Mouse (Mus musculus): Measurements from ENCODE around the gene Sh3gl2. TPM values are rescaled to one million over a fixed set of nuclear protein-coding genes. Genes with fewer than 3 reads are reported as not detected.

The Sh3gl2 gene
- polyA plus RNA-seq, 1 experiment from 2014 or later = 1.7 TPM

GRCm38 (mm10) chr4:85348079-85348643 is 143.2 kb downstream of the Sh3gl2 start:
- H3K27ac ChIP-seq (replicated peaks; ENCODE audit: low read depth, low read length) = no peak overlapping the region
- no peak overlapping the region for H3K9ac ChIP-seq (ENCODE audit: low read length)
- no peaks in the 10 kb centered on the region for H3K27me3 ChIP-seq (ENCODE audit: control insufficient read depth, insufficient read depth, low read length)
- 81% methylated on average over 8 of the region's 8 CpGs for WGBS
- DNase-seq (ENCODE audit: low spot score) (no peak), ATAC-seq (ENCODE audit: insufficient number of reproducible peaks, low FRiP score, low TSS enrichment, low read depth) (no peak)
- no peak overlapping the region for H3K4me2 ChIP-seq (ENCODE audit: low read depth, severe bottlenecking)
- H3K4me1 ChIP-seq (ENCODE audit: control insufficient read depth, insufficient read depth, low read length) = no peaks in the 10 kb centered on the region
- no peak overlapping the region for H3K4me3 ChIP-seq (ENCODE audit: low read depth, low read length)
- no peaks in the 10 kb centered on the region for H3K36me3 ChIP-seq (ENCODE audit: control insufficient read depth, insufficient read depth, low read length)
- H3K9me3 ChIP-seq (ENCODE audit: control insufficient read depth, low read length) = no peaks in the 10 kb centered on the region

- H3K4me1 ChIP-seq (ENCODE audit: control insufficient read depth, insufficient read depth, low read length) = no peaks in the 10 kb centered on the region
- WGBS = 87% methylated on average over 3 of the region's 3 CpGs
- H3K4me2 ChIP-seq (ENCODE audit: low read depth, severe bottlenecking) = no peak overlapping the region
- H3K9me3 ChIP-seq (ENCODE audit: control insufficient read depth, low read length) = no peaks in the 10 kb centered on the region
- H3K4me3 ChIP-seq (ENCODE audit: low read depth, low read length) = no peak overlapping the region
- no peaks in the 10 kb centered on the region for H3K27me3 ChIP-seq (ENCODE audit: control insufficient read depth, insufficient read depth, low read length)
- DNase-seq (ENCODE audit: low spot score) (no peak), ATAC-seq (ENCODE audit: insufficient number of reproducible peaks, low FRiP score, low TSS enrichment, low read depth) (no peak)
- H3K27ac ChIP-seq (replicated peaks; ENCODE audit: low read depth, low read length) = no peak overlapping the region
- H3K9ac ChIP-seq (ENCODE audit: low read length) = no peak overlapping the region
- no peaks in the 10 kb centered on the region for H3K36me3 ChIP-seq (ENCODE audit: control insufficient read depth, insufficient read depth, low read length)
These were observed 157.7 kb downstream of the Sh3gl2 start for GRCm38 (mm10) chr4:85362661-85363060.

GRCm38 (mm10) chr4:85363205-85363604 is 158.3 kb downstream of the Sh3gl2 start:
- H3K36me3 ChIP-seq (ENCODE audit: control insufficient read depth, insufficient read depth, low read length) = no peaks in the 10 kb centered on the region
- no peak for ATAC-seq (ENCODE audit: insufficient number of reproducible peaks, low FRiP score, low TSS enrichment, low read depth)
- DNase-seq (ENCODE audit: low spot score) = no peak
- no peak overlapping the region for H3K4me2 ChIP-seq (ENCODE audit: low read depth, severe bottlenecking)
- no peak overlapping the region for H3K9ac ChIP-seq (ENCODE audit: low read length)
- H3K27me3 ChIP-seq (ENCODE audit: control insufficient read depth, insufficient read depth, low read length) = no peaks in the 10 kb centered on the region
- WGBS = 93% methylated on average over 4 of the region's 4 CpGs
- no peak overlapping the region for H3K4me3 ChIP-seq (ENCODE audit: low read depth, low read length)
- H3K4me1 ChIP-seq (ENCODE audit: control insufficient read depth, insufficient read depth, low read length) = no peaks in the 10 kb centered on the region
- no peaks in the 10 kb centered on the region for H3K9me3 ChIP-seq (ENCODE audit: control insufficient read depth, low read length)
- no peak overlapping the region for H3K27ac ChIP-seq (replicated peaks; ENCODE audit: low read depth, low read length)

GRCm38 (mm10) chr4:85371036-85371435 is 166.1 kb downstream of the Sh3gl2 start:
- H3K9ac ChIP-seq (ENCODE audit: low read length) = no peak overlapping the region
- ATAC-seq (ENCODE audit: insufficient number of reproducible peaks, low FRiP score, low TSS enrichment, low read depth) (no peak), DNase-seq (ENCODE audit: low spot score) (no peak)
- no peak overlapping the region for H3K4me3 ChIP-seq (ENCODE audit: low read depth, low read length)
- no peaks in the 10 kb centered on the region for H3K36me3 ChIP-seq (ENCODE audit: control insufficient read depth, insufficient read depth, low read length)
- no peak overlapping the region for H3K4me2 ChIP-seq (ENCODE audit: low read depth, severe bottlenecking)
- H3K9me3 ChIP-seq (ENCODE audit: control insufficient read depth, low read length) = no peaks in the 10 kb centered on the region
- no peaks in the 10 kb centered on the region for H3K27me3 ChIP-seq (ENCODE audit: control insufficient read depth, insufficient read depth, low read length)
- H3K27ac ChIP-seq (replicated peaks; ENCODE audit: low read depth, low read length) = no peak overlapping the region
- no peaks in the 10 kb centered on the region for H3K4me1 ChIP-seq (ENCODE audit: control insufficient read depth, insufficient read depth, low read length)
- WGBS = 73% methylated on average over 6 of the region's 6 CpGs

GRCm38 (mm10) chr4:85374801-85375200 is 169.9 kb downstream of the Sh3gl2 start:
- ATAC-seq (ENCODE audit: insufficient number of reproducible peaks, low FRiP score, low TSS enrichment, low read depth) (no peak), DNase-seq (ENCODE audit: low spot score) (no peak)
- Histone ChIP-seq H3K4me2 (ENCODE audit: low read depth, severe bottlenecking) (no peak overlapping the region), H3K4me3 (ENCODE audit: low read depth, low read length) (no peak overlapping the region), H3K4me1 (ENCODE audit: control insufficient read depth, insufficient read depth, low read length) (no peaks in the 10 kb centered on the region), H3K9me3 (ENCODE audit: control insufficient read depth, low read length) (no peaks in the 10 kb centered on the region), H3K27ac (replicated peaks; ENCODE audit: low read depth, low read length) (no peak overlapping the region), H3K36me3 (ENCODE audit: control insufficient read depth, insufficient read depth, low read length) (no peaks in the 10 kb centered on the region), H3K27me3 (ENCODE audit: control insufficient read depth, insufficient read depth, low read length) (no peaks in the 10 kb centered on the region), H3K9ac (ENCODE audit: low read length) (no peak overlapping the region)
- 87% methylated on average over 4 of the region's 4 CpGs for WGBS

- no peak overlapping the region for H3K4me2 ChIP-seq (ENCODE audit: low read depth, severe bottlenecking)
- H3K9me3 ChIP-seq (ENCODE audit: control insufficient read depth, low read length) = no peaks in the 10 kb centered on the region
- H3K9ac ChIP-seq (ENCODE audit: low read length) = no peak overlapping the region
- no peak overlapping the region for H3K27ac ChIP-seq (replicated peaks; ENCODE audit: low read depth, low read length)
- 93% methylated on average over 6 of the region's 6 CpGs for WGBS
- ATAC-seq (ENCODE audit: insufficient number of reproducible peaks, low FRiP score, low TSS enrichment, low read depth) (no peak), DNase-seq (ENCODE audit: low spot score) (no peak)
- H3K36me3 ChIP-seq (ENCODE audit: control insufficient read depth, insufficient read depth, low read length) = no peaks in the 10 kb centered on the region
- H3K4me1 ChIP-seq (ENCODE audit: control insufficient read depth, insufficient read depth, low read length) = no peaks in the 10 kb centered on the region
- H3K27me3 ChIP-seq (ENCODE audit: control insufficient read depth, insufficient read depth, low read length) = no peaks in the 10 kb centered on the region
- H3K4me3 ChIP-seq (ENCODE audit: low read depth, low read length) = no peak overlapping the region
These were observed 171.3 kb downstream of the Sh3gl2 start for GRCm38 (mm10) chr4:85376187-85376586.

GRCm38 (mm10) chr4:85376610-85377009 is 171.7 kb downstream of the Sh3gl2 start:
- H3K9me3 ChIP-seq (ENCODE audit: control insufficient read depth, low read length) = no peaks in the 10 kb centered on the region
- no peaks in the 10 kb centered on the region for H3K27me3 ChIP-seq (ENCODE audit: control insufficient read depth, insufficient read depth, low read length)
- DNase-seq (ENCODE audit: low spot score) (no peak), ATAC-seq (ENCODE audit: insufficient number of reproducible peaks, low FRiP score, low TSS enrichment, low read depth) (no peak)
- H3K36me3 ChIP-seq (ENCODE audit: control insufficient read depth, insufficient read depth, low read length) = no peaks in the 10 kb centered on the region
- no peaks in the 10 kb centered on the region for H3K4me1 ChIP-seq (ENCODE audit: control insufficient read depth, insufficient read depth, low read length)
- no peak overlapping the region for H3K4me3 ChIP-seq (ENCODE audit: low read depth, low read length)
- WGBS = 98% methylated on average over 5 of the region's 5 CpGs
- no peak overlapping the region for H3K4me2 ChIP-seq (ENCODE audit: low read depth, severe bottlenecking)
- H3K9ac ChIP-seq (ENCODE audit: low read length) = no peak overlapping the region
- no peak overlapping the region for H3K27ac ChIP-seq (replicated peaks; ENCODE audit: low read depth, low read length)

- ATAC-seq (ENCODE audit: insufficient number of reproducible peaks, low FRiP score, low TSS enrichment, low read depth) (no peak), DNase-seq (ENCODE audit: low spot score) (no peak)
- Histone ChIP-seq H3K9ac (ENCODE audit: low read length) (no peak overlapping the region), H3K4me2 (ENCODE audit: low read depth, severe bottlenecking) (no peak overlapping the region), H3K27me3 (ENCODE audit: control insufficient read depth, insufficient read depth, low read length) (no peaks in the 10 kb centered on the region), H3K27ac (replicated peaks; ENCODE audit: low read depth, low read length) (no peak overlapping the region), H3K4me1 (ENCODE audit: control insufficient read depth, insufficient read depth, low read length) (no peaks in the 10 kb centered on the region), H3K36me3 (ENCODE audit: control insufficient read depth, insufficient read depth, low read length) (no peaks in the 10 kb centered on the region), H3K9me3 (ENCODE audit: control insufficient read depth, low read length) (no peaks in the 10 kb centered on the region), H3K4me3 (ENCODE audit: low read depth, low read length) (no peak overlapping the region)
- 90% methylated on average over 5 of the region's 5 CpGs for whole genome bisulfite sequencing
These were observed 180.3 kb downstream of the Sh3gl2 start for GRCm38 (mm10) chr4:85385241-85385640.

GRCm38 (mm10) chr4:85387676-85388075 is 182.8 kb downstream of the Sh3gl2 start:
- ATAC-seq (ENCODE audit: insufficient number of reproducible peaks, low FRiP score, low TSS enrichment, low read depth) (no peak), DNase-seq (ENCODE audit: low spot score) (no peak)
- H3K27me3 ChIP-seq (ENCODE audit: control insufficient read depth, insufficient read depth, low read length) = no peaks in the 10 kb centered on the region
- H3K27ac ChIP-seq (replicated peaks; ENCODE audit: low read depth, low read length) = no peak overlapping the region
- no peaks in the 10 kb centered on the region for H3K36me3 ChIP-seq (ENCODE audit: control insufficient read depth, insufficient read depth, low read length)
- H3K9ac ChIP-seq (ENCODE audit: low read length) = no peak overlapping the region
- H3K4me2 ChIP-seq (ENCODE audit: low read depth, severe bottlenecking) = no peak overlapping the region
- no peaks in the 10 kb centered on the region for H3K9me3 ChIP-seq (ENCODE audit: control insufficient read depth, low read length)
- no peaks in the 10 kb centered on the region for H3K4me1 ChIP-seq (ENCODE audit: control insufficient read depth, insufficient read depth, low read length)
- WGBS = 92% methylated on average over 6 of the region's 6 CpGs
- no peak overlapping the region for H3K4me3 ChIP-seq (ENCODE audit: low read depth, low read length)
